Mouse (Mus musculus) kidney, embryonic 15.5 days (tissue): ENCODE data around the gene Ciita. TPM values are rescaled to one million over a fixed set of nuclear protein-coding genes. Genes with fewer than 3 reads are reported as not detected.
A peak's percentile ranks its signal among the peaks of the same experiment; 100 is the strongest.

Experiments
- ATAC-seq: fragments of 200-750 bp; cut with Nextera tagmentation; replicated peaks from 2 replicates; pipeline ENCODE4 v1.8.0; 2017; ENCODE audit warnings: moderate TSS enrichment; ENCODE audit not compliant: low FRiP score
- H3K27ac ChIP-seq: fragments of 300-500 bp; sonication (generic); 2 replicates; pipeline ENCODE4 v1.5.1; 2015; ENCODE audit warnings: mild to moderate bottlenecking, inconsistent platforms
- H3K27me3 ChIP-seq: fragments of 300-500 bp; sonication (generic); 2 replicates; pipeline ENCODE4 v1.6.1; 2015; ENCODE audit warnings: inconsistent platforms
- H3K36me3 ChIP-seq: fragments of 300-500 bp; sonication (generic); 2 replicates; pipeline ENCODE4 v1.6.1; 2015; ENCODE audit warnings: inconsistent platforms
- H3K4me1 ChIP-seq: fragments of 300-500 bp; sonication (generic); 2 replicates; pipeline ENCODE4 v1.6.1; 2015; ENCODE audit warnings: inconsistent platforms
- H3K4me2 ChIP-seq: fragments of 300-500 bp; sonication (generic); 2 replicates; pipeline ENCODE4 v1.6.1; 2015; ENCODE audit warnings: moderate library complexity, mild to moderate bottlenecking, inconsistent platforms
- H3K4me3 ChIP-seq: fragments of 300-500 bp; sonication (generic); replicated peaks from 2 replicates; pipeline ENCODE4 v1.5.1; 2015; ENCODE audit warnings: mild to moderate bottlenecking, inconsistent platforms
- H3K9ac ChIP-seq: fragments of 300-500 bp; sonication (generic); 2 replicates; pipeline ENCODE4 v1.6.1; 2015; ENCODE audit warnings: mild to moderate bottlenecking, inconsistent platforms
- H3K9me3 ChIP-seq: fragments of 300-500 bp; sonication (generic); replicated peaks from 2 replicates; pipeline ENCODE4 v1.6.1; 2016; ENCODE audit warnings: inconsistent platforms
- WGBS: fragments of 180-500 bp; shearing (Covaris S2); methylation state at CpG from one replicate; pipeline ENCODE4 v1.1.7; 2015; ENCODE audit warnings: mixed read lengths; 5-methylcytosine and 5-hydroxymethylcytosine counted together
- polyA plus RNA-seq: library from polyadenylated mRNA; unstranded; fragments of >200 nt; fragmentation: Nextera tagmentation; extraction: Ambion mirVana; gene quantifications from 2 replicates; pipeline ENCODE4 v1.2.1, GENCODE M21; 2015

Gene Ciita
- polyA plus RNA-seq, 1 experiment from 2014 or later, result 1.0 TPM

DNA sequence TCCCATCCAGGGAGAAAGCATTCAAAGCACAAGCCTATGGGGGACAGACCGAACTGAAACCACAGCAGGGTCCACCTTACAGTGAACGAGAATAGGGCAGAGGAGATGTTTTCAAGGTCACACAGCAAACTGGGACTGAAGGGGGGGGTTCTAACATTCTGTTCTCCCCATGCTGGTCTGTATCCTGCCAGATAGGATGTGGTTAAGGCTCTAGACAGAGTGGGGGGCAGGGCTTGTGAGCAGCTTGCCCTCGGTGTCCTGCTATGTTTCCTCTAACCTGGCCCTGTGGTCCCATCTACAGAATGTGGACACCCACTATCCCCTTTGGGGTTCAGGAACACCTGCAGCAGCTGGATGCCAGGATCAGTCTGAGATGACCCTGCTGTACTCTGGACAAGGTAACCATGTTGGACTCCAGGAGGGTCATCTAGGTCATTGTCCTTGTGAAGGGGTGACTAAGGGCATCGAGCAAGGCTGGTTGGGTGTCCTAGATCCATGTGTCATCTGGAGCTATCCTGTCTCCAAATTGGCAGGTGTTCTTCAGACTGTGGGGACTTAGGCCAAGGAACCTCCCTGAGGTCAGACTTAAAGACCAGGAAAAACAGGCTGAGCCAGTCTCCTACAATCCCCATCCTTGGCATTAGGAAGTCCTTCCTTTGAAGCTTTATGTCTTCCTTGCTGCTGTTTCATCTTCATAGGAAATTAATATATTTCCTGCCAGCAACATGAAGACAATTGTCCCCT lies 45.2 kb downstream of the Ciita start:
- Histone ChIP-seq H3K9ac (no peak overlapping the region), H3K27me3 (no peaks in the 10 kb centered on the region), H3K4me2 (no peak overlapping the region), H3K4me1 (0 out of 2 replicates have a peak, but pooled peaks cover 3% of the 10 kb centered on the region), H3K36me3 (peaks cover 10% of the 10 kb centered on the region), H3K4me3 (no peak overlapping the region), H3K27ac (no peak overlapping the region), H3K9me3 (no peaks in the 10 kb centered on the region)
- no peak for ATAC-seq
- WGBS, result 82% methylated on average over 4 of the region's 4 CpGs

DNA sequence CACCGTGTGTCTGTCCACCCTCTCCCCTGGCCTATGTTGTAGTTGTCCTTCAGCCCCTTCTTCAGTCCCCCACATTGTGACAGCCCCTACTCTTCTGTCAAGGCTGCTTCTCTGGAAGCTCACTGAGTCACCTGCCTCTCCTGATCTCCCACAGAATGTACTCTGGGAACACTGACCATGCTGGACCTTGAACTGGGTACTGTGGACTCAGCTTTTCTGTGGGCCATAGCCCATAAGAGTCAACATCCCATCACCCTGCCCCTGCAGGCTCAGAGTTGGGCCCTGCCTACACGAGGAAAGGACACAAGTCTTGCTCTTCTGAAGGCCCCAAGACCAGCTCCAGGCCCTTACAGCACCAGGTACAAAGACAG lies 45.7 kb downstream of the Ciita start:
- 73% methylated on average over 2 of the region's 2 CpGs for WGBS

DNA sequence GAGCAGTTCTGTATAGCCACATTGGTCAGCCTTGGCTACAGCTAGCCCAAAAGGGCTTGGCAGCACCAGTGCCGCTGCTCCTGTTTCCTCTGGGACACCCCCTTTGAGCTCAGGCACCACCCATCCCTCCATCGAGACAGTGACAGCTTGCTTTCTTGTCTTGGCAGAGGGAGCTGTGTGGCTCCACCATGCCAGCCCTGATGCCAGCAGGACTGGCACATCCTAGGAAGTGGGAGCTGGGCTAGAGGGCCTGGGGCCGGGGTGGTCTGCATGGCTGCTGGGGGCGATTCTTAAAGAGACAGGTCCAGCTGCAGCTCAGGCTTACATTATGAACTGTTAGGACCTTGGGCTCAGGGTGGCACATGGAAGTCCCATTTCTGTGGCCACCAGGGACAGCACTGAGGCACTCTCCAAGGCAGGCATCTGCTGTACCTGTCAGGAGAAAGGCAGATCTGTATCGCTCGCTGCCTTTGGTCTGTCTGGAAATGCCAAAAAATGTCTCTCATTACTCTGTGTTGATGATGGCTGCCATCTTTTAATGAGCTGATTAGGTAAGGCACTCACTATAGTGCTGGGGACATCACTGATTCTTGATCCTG lies 47.3 kb downstream of the Ciita start:
- Histone ChIP-seq H3K27me3 (no peaks in the 10 kb centered on the region), H3K4me2 (no peak overlapping the region), H3K9me3 (no peaks in the 10 kb centered on the region), H3K4me1 (no peaks in the 10 kb centered on the region), H3K36me3 (peaks cover 26% of the 10 kb centered on the region), H3K9ac (no peak overlapping the region), H3K27ac (no peak overlapping the region), H3K4me3 (no peak overlapping the region)
- no peak for ATAC-seq
- 80% methylated on average over 6 of the region's 6 CpGs for WGBS

More for the DNA sequence above, 45.7 kb downstream of the Ciita start:
- H3K9me3 ChIP-seq, result no peaks in the 10 kb centered on the region
- H3K4me2 ChIP-seq, result no peak overlapping the region
- no peak overlapping the region for H3K27ac ChIP-seq
- H3K4me1 ChIP-seq, result 0 out of 2 replicates have a peak, but pooled peaks cover 3% of the 10 kb centered on the region
- no peaks in the 10 kb centered on the region for H3K27me3 ChIP-seq
- ATAC-seq, result no peak
- no peak overlapping the region for H3K9ac ChIP-seq
- peaks cover 16% of the 10 kb centered on the region for H3K36me3 ChIP-seq
- no peak overlapping the region for H3K4me3 ChIP-seq

GRCm38 (mm10) chr16:10528382-10528781 lies 48.5 kb downstream of the Ciita start:
- Histone ChIP-seq H3K4me1 (no peaks in the 10 kb centered on the region), H3K27ac (no peak overlapping the region), H3K36me3 (peaks cover 30% of the 10 kb centered on the region), H3K9me3 (no peaks in the 10 kb centered on the region), H3K4me2 (no peak overlapping the region), H3K9ac (no peak overlapping the region), H3K4me3 (no peak overlapping the region), H3K27me3 (no peaks in the 10 kb centered on the region)
- no peak for ATAC-seq
- WGBS, result 89% methylated on average over 3 of the region's 3 CpGs

DNA sequence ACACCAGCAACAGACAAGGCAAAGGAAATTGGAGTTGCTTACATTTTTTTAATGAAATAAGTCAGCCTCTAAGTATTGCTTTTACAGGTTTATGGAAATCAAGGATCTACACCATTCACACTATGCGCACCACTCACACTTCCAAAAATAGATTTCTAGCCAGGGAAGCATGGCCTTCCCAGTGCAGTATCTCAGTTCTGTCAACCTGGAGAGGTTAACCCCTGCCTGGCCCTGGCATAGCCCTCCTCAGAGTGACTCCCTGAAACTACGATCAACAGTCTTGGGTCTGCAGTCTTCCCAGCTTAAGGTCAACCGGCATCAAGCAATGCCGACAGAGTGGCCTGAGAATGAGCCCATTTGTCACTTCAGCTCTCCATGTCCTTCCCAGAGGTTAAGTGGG lies 50.3 kb downstream of the Ciita start:
- Histone ChIP-seq H3K36me3 (peaks cover 39% of the 10 kb centered on the region), H3K9ac (no peak overlapping the region)
- ATAC-seq, result no peak

GRCm38 (mm10) chr16:10533781-10534180 lies 53.9 kb downstream of the Ciita start:
- Histone ChIP-seq H3K9me3 (no peaks in the 10 kb centered on the region), H3K27ac (no peak overlapping the region), H3K9ac (no peak overlapping the region), H3K4me3 (no peak overlapping the region), H3K4me2 (no peak overlapping the region), H3K27me3 (no peaks in the 10 kb centered on the region), H3K36me3 (peaks cover 39% of the 10 kb centered on the region), H3K4me1 (0 out of 2 replicates have a peak, but pooled peaks cover 4% of the 10 kb centered on the region)
- no peak for ATAC-seq
- 92% methylated on average over 4 of the region's 4 CpGs for WGBS

More for the DNA sequence above, 50.3 kb downstream of the Ciita start:
- no peaks in the 10 kb centered on the region for H3K9me3 ChIP-seq
- 0 out of 2 replicates have a peak, but pooled peaks cover 4% of the 10 kb centered on the region for H3K4me1 ChIP-seq
- 83% methylated on average over 4 of the region's 4 CpGs for WGBS
- H3K4me2 ChIP-seq, result no peak overlapping the region
- H3K4me3 ChIP-seq, result no peak overlapping the region
- no peaks in the 10 kb centered on the region for H3K27me3 ChIP-seq
- no peak overlapping the region for H3K27ac ChIP-seq

- Histone ChIP-seq H3K27ac (no peak overlapping the region), H3K4me2 (no peak overlapping the region), H3K9ac (no peak overlapping the region), H3K4me1 (peaks cover 8% of the 10 kb centered on the region; the same call in 1 of the 2 replicates), H3K36me3 (peaks cover 33% of the 10 kb centered on the region), H3K9me3 (no peaks in the 10 kb centered on the region), H3K4me3 (no peak overlapping the region), H3K27me3 (no peaks in the 10 kb centered on the region)
- 66% methylated on average over 7 of the region's 7 CpGs for WGBS
- ATAC-seq, result no peak
These were observed 54.7 kb downstream of the Ciita start for GRCm38 (mm10) chr16:10534567-10534966.

- no peak overlapping the region for H3K4me3 ChIP-seq
- H3K27me3 ChIP-seq, result no peaks in the 10 kb centered on the region
- no peak for ATAC-seq
- H3K4me2 ChIP-seq, result no peak overlapping the region
- no peak overlapping the region for H3K27ac ChIP-seq
- H3K4me1 ChIP-seq, result peaks cover 25% of the 10 kb centered on the region
- H3K9me3 ChIP-seq, result no peaks in the 10 kb centered on the region
- 72% methylated on average over 5 of the region's 5 CpGs for WGBS
- H3K36me3 ChIP-seq, result peaks cover 20% of the 10 kb centered on the region; the same call in 1 of the 2 replicates
- H3K9ac ChIP-seq, result no peak overlapping the region
These were observed 56.5 kb downstream of the Ciita start for GRCm38 (mm10) chr16:10536323-10536722.

DNA sequence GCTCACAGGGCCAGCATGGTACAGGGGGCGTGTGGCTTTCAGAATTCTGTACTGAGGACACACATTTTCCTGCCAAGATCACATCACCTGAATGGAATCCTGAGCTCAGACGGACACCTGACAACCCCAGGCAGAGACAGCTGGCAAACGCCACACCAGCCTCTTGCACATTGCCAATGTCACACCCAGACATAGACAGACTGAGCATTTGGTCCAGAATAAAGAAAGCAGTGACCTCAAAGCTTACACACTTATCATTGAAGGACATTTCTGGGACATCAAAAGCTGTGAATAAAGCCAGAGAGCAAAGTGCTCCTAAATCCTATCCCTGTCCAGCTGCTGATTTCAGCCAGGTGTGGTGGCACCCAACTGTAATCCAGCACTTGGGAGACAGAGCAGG lies 57.1 kb downstream of the Ciita start:
- WGBS, result 78% methylated on average over 3 of the region's 3 CpGs
- H3K9ac ChIP-seq, result no peak overlapping the region
- H3K4me3 ChIP-seq, result no peak overlapping the region
- ATAC-seq, result no peak
- H3K27ac ChIP-seq, result no peak overlapping the region
- 0 out of 2 replicates have a peak, but pooled peaks cover 13% of the 10 kb centered on the region for H3K36me3 ChIP-seq
- H3K27me3 ChIP-seq, result no peaks in the 10 kb centered on the region
- no peak overlapping the region for H3K4me2 ChIP-seq
- H3K9me3 ChIP-seq, result no peaks in the 10 kb centered on the region
- H3K4me1 ChIP-seq, result peaks cover 32% of the 10 kb centered on the region

DNA sequence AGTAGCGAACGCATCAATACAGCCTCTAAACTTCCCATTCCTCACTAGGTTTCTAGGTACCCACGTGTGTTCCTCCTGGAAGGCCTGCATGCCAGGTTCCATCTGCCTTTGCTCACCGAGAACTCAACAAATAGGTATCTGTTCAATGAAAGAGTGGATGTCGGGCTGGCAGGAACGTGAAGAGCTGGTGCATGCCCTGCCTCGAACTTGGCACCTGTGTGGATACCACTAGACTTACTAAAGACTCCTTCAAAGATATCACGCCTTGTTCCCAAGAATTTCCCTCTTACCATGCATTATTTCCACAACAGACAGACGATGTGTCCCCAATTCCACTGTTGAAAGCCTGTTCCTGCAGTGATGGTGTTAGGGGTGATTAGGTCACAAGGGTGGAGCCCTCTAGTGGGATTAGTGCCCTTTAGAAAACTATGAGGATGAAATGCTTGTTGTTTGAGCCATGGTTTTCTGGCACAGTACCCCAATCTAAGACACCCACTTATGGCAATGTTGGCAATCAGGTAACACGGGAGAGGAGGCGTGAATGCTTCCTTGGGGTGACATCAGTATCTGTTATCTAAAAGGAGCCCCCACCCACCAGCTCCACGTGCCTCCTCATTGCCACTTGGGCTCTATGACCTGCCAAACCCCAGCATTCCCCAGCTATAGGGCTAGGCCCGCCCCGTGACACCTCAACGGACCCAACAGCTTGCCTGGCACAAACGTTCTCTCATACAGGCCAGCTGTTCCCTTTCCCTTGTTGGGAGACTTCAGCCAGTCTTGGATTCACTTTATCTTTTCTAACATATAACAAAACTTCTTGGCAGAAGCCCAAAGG lies 61.1 kb downstream of the Ciita start:
- H3K36me3 ChIP-seq, result no peaks in the 10 kb centered on the region
- H3K9ac ChIP-seq, result peak overlapping the region; percentile 90
- no peak for ATAC-seq

DNA sequence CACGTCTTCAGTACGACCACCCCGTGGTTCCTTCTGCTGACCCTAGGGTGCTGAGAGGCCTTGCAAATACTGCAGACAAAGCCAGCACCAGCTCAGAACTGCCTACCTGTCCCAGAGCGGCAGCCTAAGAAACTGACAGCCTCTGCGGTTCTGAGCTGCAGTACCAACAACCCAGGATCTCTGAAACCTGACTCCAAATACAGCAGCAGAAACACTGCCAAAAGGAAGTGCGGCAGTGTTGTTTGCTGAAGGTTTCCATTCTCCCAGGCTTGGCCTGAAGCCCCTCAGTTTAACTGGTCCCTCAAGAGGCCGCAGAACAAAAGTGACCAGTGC lies 61.7 kb downstream of the Ciita start:
- peak overlapping the region; percentile 80 for H3K4me3 ChIP-seq
- peak overlapping the region; percentile 90 for H3K9ac ChIP-seq
- WGBS, result 17% methylated on average over 7 of the region's 7 CpGs
- peak overlapping the region; percentile 88 for H3K4me2 ChIP-seq
- H3K27me3 ChIP-seq, result no peaks in the 10 kb centered on the region
- H3K4me1 ChIP-seq, result peaks cover 49% of the 10 kb centered on the region
- H3K27ac ChIP-seq, result peak overlapping the region; percentile 90
- H3K36me3 ChIP-seq, result no peaks in the 10 kb centered on the region
- no peak for ATAC-seq
- no peaks in the 10 kb centered on the region for H3K9me3 ChIP-seq

More for the DNA sequence above, 61.1 kb downstream of the Ciita start:
- H3K27me3 ChIP-seq, result no peaks in the 10 kb centered on the region
- H3K4me3 ChIP-seq, result peak overlapping the region; percentile 80
- H3K9me3 ChIP-seq, result no peaks in the 10 kb centered on the region
- peak overlapping the region; percentile 88 for H3K4me2 ChIP-seq
- 67% methylated on average over 16 of the region's 16 CpGs for WGBS
- H3K27ac ChIP-seq, result peak overlapping the region; percentile 90
- H3K4me1 ChIP-seq, result peaks cover 43% of the 10 kb centered on the region

GRCm38 (mm10) chr16:10542266-10542665 lies 62.4 kb downstream of the Ciita start:
- Histone ChIP-seq H3K4me1 (peaks cover 53% of the 10 kb centered on the region), H3K4me2 (peak overlapping the region; percentile 88), H3K27ac (peak overlapping the region; percentile 90), H3K27me3 (no peaks in the 10 kb centered on the region), H3K9ac (peak overlapping the region; percentile 90), H3K36me3 (no peaks in the 10 kb centered on the region), H3K9me3 (no peaks in the 10 kb centered on the region), H3K4me3 (peak overlapping the region; percentile 80)
- 3% methylated on average over 22 of the region's 22 CpGs for WGBS
- peak; percentile 13 for ATAC-seq
